Mouse (Mus musculus): ENCODE results near the gene Prkab1.

DNA sequence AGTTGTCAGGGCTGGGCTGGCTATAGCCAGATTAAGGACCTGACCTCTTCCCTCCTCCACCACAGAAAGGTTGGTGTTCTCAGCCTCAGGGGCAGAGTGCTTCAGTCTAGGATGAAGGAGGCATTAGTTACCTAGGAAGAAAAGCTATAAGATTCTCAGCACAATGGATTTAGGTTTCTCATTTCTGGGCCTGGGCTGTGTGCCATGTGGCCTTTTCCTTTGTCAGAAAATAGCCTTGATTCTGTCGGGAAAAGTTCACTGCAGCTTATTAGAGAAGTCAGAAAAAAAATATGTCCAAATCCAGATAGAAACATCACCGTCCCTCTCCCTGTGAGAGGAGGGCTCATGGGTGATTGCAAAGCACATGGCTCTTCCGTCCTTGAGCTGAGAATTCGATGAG, 25.5 kb upstream of the Prkab1 start:
- no peak for TF ChIP-seq CTCF (conservative IDR thresholded peaks at IDR 0.05; ENCODE audit: insufficient read depth, insufficient read length, low read depth, low read length)
- TF ChIP-seq POLR2A (IDR thresholded peaks at IDR 0.05; ENCODE audit: low read depth, low read length), result no peak

All from kidney, adult 2 months (tissue).